Mouse (Mus musculus): ENCODE measurements around the gene Car10. TPM values are rescaled to one million over a fixed set of nuclear protein-coding genes. Genes with fewer than 3 reads are reported as not detected.

The Car10 gene
- total RNA-seq, 4 experiments from 2014 or later = 0.17 to 0.40 TPM; not detected in 2

DNA sequence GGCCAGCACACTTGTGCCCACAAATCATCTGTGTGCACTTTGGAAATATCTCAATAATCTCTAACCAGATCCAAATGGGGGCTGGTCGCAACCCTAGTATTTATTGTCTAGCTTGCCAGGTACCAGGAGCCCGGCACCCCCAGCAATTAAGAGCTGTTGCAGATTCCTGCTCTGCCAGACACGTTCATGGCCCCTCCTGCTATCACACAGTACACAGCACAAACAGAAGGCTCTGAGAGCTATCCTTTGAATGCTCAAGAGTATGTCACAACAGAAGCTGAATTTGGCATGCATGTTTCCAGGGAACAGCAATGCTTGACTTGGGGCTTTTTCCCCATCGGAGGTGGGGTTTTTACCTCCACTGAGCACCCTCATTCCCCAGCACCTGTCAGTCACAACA, 483.5 kb downstream of the Car10 start:
- DNase-seq = no peak

GRCm38 (mm10) chr11:93587788-93588187, 490.0 kb downstream of the Car10 start:
- no peak for DNase-seq

DNA sequence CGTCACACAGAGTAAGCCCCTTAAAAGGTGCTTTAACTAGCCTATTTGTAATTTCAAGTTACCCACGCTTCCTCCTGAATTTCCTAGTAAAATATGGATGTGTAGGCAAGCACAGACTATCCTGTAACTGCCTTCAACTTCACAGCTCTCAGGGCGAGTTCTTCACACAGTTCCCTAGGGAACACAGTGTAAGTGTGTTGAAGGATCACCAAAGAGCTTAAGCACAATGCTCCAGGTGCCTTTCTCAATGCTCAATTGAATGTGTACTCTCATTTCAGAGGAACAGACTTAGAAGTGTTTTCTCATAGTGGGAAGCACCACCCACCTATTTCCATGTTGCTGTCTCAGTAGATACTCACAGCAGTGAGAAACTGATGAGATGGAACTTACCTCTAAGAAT, 492.8 kb downstream of the Car10 start:
- DNase-seq = no peak

- no peak for DNase-seq
Observed at GRCm38 (mm10) chr11:93594033-93594432, 496.2 kb downstream of the Car10 start.

DNA sequence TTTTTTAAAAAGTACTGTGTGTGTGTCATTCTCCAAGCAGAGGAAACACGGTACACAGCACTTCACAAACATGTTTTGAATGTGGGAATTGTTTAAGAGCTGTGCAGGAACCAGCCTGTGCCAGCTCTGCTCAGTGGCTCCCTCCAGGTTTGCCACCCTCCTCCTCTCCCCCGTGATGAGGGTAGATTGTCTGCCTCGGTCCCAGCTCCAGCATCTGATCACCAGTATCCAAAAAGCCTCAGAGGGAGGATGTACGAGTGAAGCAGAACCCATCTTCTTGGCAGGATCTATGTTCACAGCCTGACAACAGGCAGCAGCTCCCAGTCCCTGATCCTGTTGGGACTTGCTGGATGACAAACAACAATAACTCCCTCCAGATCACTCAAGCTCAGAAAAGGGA, 500.3 kb downstream of the Car10 start:
- DNase-seq = no peak

DNA sequence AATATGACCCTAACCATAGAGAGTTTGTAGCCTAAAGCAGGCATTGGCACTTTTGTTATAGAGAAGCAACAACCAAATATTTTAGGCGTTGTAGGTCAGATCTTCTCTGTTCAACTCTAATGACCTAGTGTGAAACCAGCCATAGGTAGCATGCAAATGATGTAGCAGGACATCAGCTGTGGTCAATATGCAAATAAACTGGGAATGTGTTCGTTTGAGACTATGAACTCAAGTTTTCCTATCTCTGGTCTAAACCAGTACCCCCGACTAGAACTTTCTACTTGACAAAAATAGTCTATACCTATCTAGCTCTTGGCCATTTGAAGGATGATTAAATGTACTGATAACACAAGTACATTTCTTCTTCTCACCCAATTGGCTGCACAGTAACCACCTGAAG, 501.9 kb downstream of the Car10 start:
- no peak for DNase-seq

GRCm38 (mm10) chr11:93603575-93603974, 505.7 kb downstream of the Car10 start:
- DNase-seq = no peak

GRCm38 (mm10) chr11:93607111-93607510, 509.3 kb downstream of the Car10 start:
- no peak for DNase-seq

DNA sequence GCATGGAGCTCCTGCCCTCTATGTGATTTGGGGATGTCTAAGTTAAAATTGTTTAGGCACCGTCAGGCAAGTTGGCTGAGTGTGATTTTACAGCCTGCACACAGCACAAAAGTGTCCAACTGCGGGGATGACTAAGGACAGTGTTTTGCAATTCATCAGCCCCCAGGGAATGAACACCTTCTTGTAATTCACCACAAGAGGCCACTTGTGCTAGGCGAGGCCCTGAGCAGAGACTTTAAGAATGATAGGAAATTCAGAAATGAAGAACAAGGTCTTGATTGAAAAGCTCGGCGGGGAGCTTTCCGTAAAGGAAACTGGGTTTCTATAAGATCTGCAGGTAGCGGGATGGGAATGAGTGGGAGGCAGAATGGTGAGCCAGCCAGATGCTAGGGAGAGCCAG, 510.9 kb downstream of the Car10 start:
- DNase-seq = no peak

DNA sequence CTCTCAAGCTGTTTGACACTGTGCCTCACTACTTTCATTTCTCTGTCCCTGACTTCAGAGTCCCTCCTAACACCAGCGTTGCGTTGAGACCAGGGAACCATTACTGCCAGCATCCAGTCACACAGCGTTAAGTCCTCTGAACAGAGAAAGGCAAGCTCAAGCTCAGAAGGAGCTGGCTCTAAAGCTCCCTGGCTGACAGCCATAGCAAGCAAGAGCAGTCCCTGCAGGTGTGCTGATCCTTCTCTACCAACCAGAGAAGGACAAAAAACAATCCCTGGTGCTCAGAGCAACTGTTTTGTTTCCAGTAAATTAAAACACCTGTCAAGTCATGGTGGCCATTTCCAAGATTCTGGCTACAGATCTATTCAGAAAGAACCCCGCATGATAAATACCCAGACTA, 514.2 kb downstream of the Car10 start:
- DNase-seq = no peak

GRCm38 (mm10) chr11:93614851-93615250, 517.0 kb downstream of the Car10 start:
- no peak for DNase-seq

DNA sequence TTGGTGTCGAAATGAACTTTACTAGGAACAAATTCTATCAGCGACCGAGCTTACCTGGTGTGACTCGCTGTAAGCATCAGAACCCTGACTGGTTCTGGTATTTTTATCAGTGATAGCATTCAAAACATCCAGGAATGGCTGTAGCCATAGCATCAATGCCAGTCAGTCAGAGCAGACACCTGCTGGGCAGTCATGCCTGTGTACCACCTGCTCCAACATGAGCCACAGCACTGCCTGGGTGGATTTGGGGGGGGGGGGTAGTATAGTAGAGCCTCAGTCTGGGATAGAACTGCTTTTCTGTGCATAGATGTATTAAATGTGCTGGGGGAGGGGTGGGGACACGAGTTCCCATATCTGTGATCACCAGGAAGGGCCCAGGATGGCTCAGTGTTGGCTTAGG, 525.8 kb downstream of the Car10 start:
- DNase-seq = no peak

DNA sequence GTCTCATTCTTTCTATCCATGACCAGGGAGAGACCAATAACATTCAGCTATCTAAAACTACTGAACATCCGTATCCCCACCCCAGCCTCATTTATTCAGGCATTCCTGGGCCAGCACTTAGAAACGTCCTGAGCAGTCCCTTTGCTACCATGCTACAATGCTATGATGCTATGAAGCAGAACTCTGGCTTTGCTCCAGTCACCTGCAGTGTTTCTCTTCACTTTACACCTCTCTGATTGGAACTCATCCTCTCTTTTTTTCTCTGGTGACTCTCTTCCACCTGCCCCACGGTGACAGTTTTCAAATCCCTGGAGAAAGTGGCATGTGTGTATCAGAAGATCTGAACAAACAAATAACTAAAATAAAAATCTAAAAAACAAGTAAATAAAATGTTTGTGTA, 541.6 kb downstream of the Car10 start:
- no peak for DNase-seq

- no peak for DNase-seq
Observed at GRCm38 (mm10) chr11:93640954-93641353, 543.1 kb downstream of the Car10 start.

DNA sequence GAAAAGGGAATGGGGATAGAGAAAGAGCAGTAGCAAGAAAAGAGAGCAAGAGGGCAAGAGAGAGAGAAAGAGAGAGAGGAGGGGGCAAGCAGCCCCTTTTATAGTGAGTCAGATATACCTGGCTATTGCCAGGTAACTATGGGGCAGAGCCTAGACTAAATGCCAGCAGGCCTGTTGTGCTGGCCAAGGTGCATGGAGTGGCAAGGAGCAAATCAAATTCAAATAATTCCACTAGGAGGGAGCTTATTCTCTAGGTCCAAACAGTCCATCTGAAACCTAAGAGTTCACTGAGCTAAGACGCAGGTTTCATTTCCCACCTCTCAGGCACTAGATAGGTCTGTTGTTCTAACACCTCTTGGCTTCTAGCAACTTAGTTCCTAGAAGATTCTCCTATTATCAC, 544.5 kb downstream of the Car10 start:
- DNase-seq = no peak

DNA sequence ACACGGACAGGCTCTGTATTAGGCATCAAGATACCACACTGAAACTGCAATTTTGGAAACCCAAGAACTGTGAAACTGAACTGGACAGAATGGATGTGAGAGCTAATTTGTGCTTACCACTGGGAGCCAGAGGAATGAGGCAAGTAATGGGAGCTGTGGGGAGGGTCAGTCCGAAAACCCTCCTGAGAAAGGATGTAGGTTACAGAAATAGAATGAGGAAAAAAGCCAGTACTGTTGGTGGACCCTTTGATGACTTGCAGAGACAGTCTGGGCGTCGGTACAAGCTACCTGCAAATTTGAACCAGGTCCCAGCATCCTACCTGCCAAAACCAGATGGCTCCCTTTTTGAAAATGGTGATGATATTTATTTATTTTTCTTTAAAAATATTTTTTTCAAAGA, 545.2 kb downstream of the Car10 start:
- no peak for DNase-seq

DNA sequence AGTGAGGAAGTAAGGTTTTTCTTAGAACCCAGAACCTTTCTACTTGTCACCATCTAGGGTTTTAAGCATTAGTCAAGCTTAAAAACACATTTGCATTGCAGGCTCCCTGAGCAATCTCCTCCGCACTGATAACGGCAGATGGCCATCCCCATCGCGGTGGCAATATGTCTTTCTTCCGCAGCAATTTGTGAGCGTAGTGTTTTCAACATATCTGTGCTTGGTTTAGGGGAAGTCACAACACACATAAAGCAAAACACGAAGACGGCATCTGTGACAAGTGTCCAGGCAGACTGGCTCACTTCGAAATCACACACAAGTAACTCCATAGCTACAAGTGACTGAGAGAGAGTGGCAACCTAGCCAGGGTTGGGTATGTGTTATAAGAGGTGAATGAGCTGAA, 545.6 kb downstream of the Car10 start:
- DNase-seq = no peak

GRCm38 (mm10) chr11:93646216-93646615, 548.4 kb downstream of the Car10 start:
- DNase-seq = no peak

Data from adrenal gland, adult 8-10 months (tissue).